Mouse (Mus musculus) MEL (cell line): ENCODE data around the gene Mobp. TPM values are rescaled to one million over a fixed set of nuclear protein-coding genes. Genes with fewer than 3 reads are reported as not detected.
A peak's percentile ranks its signal among the peaks of the same experiment; 100 is the strongest.

ENCODE experiments used
- DNase-seq: peaks from one replicate; pipeline ENCODE4 v3.0.0; 2011; ENCODE audit warnings: low read depth, low spot score
- H3K27ac ChIP-seq: 2 replicates; pipeline ENCODE4 v1.5.1; 2012; ENCODE audit warnings: low read depth, mild to moderate bottlenecking, control low read depth, low read length, moderate library complexity; ENCODE audit not compliant: control insufficient read depth
- H3K27me3 ChIP-seq, 2 experiments: fragments of 150-350 bp in 1 of 2; sonication (generic) in 1 of 2; 2 replicates each; pipeline ENCODE4 v1.6.1; 2012; ENCODE audit warnings: low read length in 2 of 2, mild to moderate bottlenecking in 2 of 2, improper control_type of control experiment in 1 of 2, moderate library complexity in 1 of 2; ENCODE audit not compliant: insufficient read depth in 2 of 2, control insufficient read depth in 1 of 2
- H3K36me3 ChIP-seq, 2 experiments: 2 replicates each; pipeline ENCODE4 v1.6.1; 2012 to 2014; ENCODE audit warnings: low read length in 2 of 2, improper control_type of control experiment in 1 of 2, inconsistent platforms in 1 of 2, mild to moderate bottlenecking in 1 of 2; ENCODE audit not compliant: insufficient read depth in 2 of 2, control insufficient read depth in 1 of 2
- H3K4me1 ChIP-seq, 2 experiments: fragments of 150-350 bp in 1 of 2; sonication (generic) in 1 of 2; 2 replicates each; pipeline ENCODE4 v1.6.1; 2012; ENCODE audit warnings: low read length in 2 of 2, improper control_type of control experiment in 1 of 2, mild to moderate bottlenecking in 1 of 2; ENCODE audit not compliant: insufficient read depth in 2 of 2, control insufficient read depth in 1 of 2
- H3K4me3 ChIP-seq, 2 experiments: fragments of 150-350 bp in 1 of 2; sonication (generic) in 1 of 2; 2 replicates each; pipeline ENCODE4 v1.5.1; 2012; ENCODE audit warnings: low read depth in 2 of 2, low read length in 2 of 2, mild to moderate bottlenecking in 2 of 2, moderate library complexity in 2 of 2, control low read depth in 1 of 2, improper control_type of control experiment in 1 of 2; ENCODE audit not compliant: control insufficient read depth in 1 of 2, insufficient read depth in 1 of 2
- H3K79me2 ChIP-seq: 2 replicates; pipeline ENCODE4 v1.6.1; 2012; ENCODE audit warnings: mild to moderate bottlenecking, low read length, moderate library complexity; ENCODE audit not compliant: control insufficient read depth, poor library complexity, insufficient read depth
- H3K9ac ChIP-seq: 2 replicates; pipeline ENCODE4 v1.6.1; 2012; ENCODE audit warnings: low read depth, mild to moderate bottlenecking, control low read depth, low read length, moderate library complexity; ENCODE audit not compliant: control insufficient read depth, poor library complexity, severe bottlenecking
- H3K9me3 ChIP-seq: fragments of 150-350 bp; sonication (generic); replicated peaks from 2 replicates; pipeline ENCODE4 v1.6.1; 2012; ENCODE audit warnings: mild to moderate bottlenecking, low read length, improper control_type of control experiment, moderate library complexity; ENCODE audit not compliant: insufficient read depth
- CHD1 ChIP-seq: IDR thresholded peaks from 2 replicates; pipeline ENCODE4 v1.6.1; 2012; ENCODE audit warnings: low read depth, mild to moderate bottlenecking, inconsistent platforms, low read length, improper control_type of control experiment
- CHD2 ChIP-seq: IDR thresholded peaks from 2 replicates; pipeline ENCODE4 v1.6.1; 2011; ENCODE audit warnings: low read length, improper control_type of control experiment
- CTCF ChIP-seq, 3 experiments: IDR thresholded peaks in 2 of 3; conservative IDR thresholded peaks in 1 of 3; 2 replicates each; pipeline ENCODE4 v1.5.1; 2011 to 2012; ENCODE audit warnings: low read length in 3 of 3, low read depth in 2 of 3, mild to moderate bottlenecking in 2 of 3, improper control_type of control experiment in 1 of 3, inconsistent platforms in 1 of 3, mixed read lengths in 1 of 3, moderate library complexity in 1 of 3; ENCODE audit not compliant: control insufficient read depth in 1 of 3, insufficient read depth in 1 of 3, poor library complexity in 1 of 3, severe bottlenecking in 1 of 3
- E2F4 ChIP-seq: IDR thresholded peaks from 2 replicates; pipeline ENCODE4 v1.6.1; 2011; ENCODE audit warnings: low read depth, low read length, improper control_type of control experiment, borderline replicate concordance
- ELF1 ChIP-seq: IDR thresholded peaks from 2 replicates; pipeline ENCODE4 v1.6.1; 2014; ENCODE audit warnings: low read depth, mild to moderate bottlenecking, inconsistent platforms, low read length, improper control_type of control experiment, moderate library complexity
- EP300 ChIP-seq, 2 experiments: IDR thresholded peaks; 2 replicates each; pipeline ENCODE4 v1.6.1; 2011; ENCODE audit warnings: improper control_type of control experiment in 2 of 2, low read length in 2 of 2, low read depth in 1 of 2, mild to moderate bottlenecking in 1 of 2
- ETS1 ChIP-seq: IDR thresholded peaks from 2 replicates; pipeline ENCODE4 v1.6.1; 2012; ENCODE audit warnings: low read depth, mild to moderate bottlenecking, inconsistent platforms, low read length, improper control_type of control experiment, moderate library complexity
- GATA1 ChIP-seq: IDR thresholded peaks from 2 replicates; pipeline ENCODE4 v1.6.1; 2011; ENCODE audit warnings: low read depth, low read length, improper control_type of control experiment
- JUND ChIP-seq: IDR thresholded peaks from 2 replicates; pipeline ENCODE4 v1.6.1; 2011; ENCODE audit warnings: low read depth, mild to moderate bottlenecking, improper control_type of control experiment, low read length
- KAT2A ChIP-seq: conservative IDR thresholded peaks from 2 replicates; pipeline ENCODE4 v1.6.1; 2012; ENCODE audit warnings: low read depth, low read length, improper control_type of control experiment, inconsistent platforms
- MAFK ChIP-seq: IDR thresholded peaks from 2 replicates; pipeline ENCODE4 v1.6.1; 2011; ENCODE audit warnings: low read depth, mild to moderate bottlenecking, low read length, improper control_type of control experiment, borderline replicate concordance
- MAX ChIP-seq: IDR thresholded peaks from 2 replicates; pipeline ENCODE4 v1.6.1; 2011; ENCODE audit warnings: low read length, improper control_type of control experiment
- MAZ ChIP-seq: IDR thresholded peaks from 2 replicates; pipeline ENCODE4 v1.6.1; 2012; ENCODE audit warnings: low read depth, mild to moderate bottlenecking, inconsistent platforms, low read length, improper control_type of control experiment
- MEF2A ChIP-seq: IDR thresholded peaks from 2 replicates; pipeline ENCODE4 v1.6.1; 2014; ENCODE audit warnings: low read depth, mild to moderate bottlenecking, inconsistent platforms, low read length, improper control_type of control experiment; ENCODE audit not compliant: poor library complexity, insufficient replicate concordance, severe bottlenecking; ENCODE audit errors: extremely low read depth
- MXI1 ChIP-seq: IDR thresholded peaks from 2 replicates; pipeline ENCODE4 v1.6.1; 2011; ENCODE audit warnings: mild to moderate bottlenecking, low read depth, low read length, improper control_type of control experiment
- MYC ChIP-seq: IDR thresholded peaks from 2 replicates; pipeline ENCODE4 v1.6.1; 2011; ENCODE audit warnings: low read depth, mild to moderate bottlenecking, low read length, improper control_type of control experiment, moderate library complexity
- NELFE ChIP-seq: IDR thresholded peaks from 2 replicates; pipeline ENCODE4 v1.6.1; 2011; ENCODE audit warnings: low read depth, low read length, improper control_type of control experiment
- POLR2A ChIP-seq, 2 experiments: IDR thresholded peaks; 2 replicates each; pipeline ENCODE4 v1.6.1; 2011 to 2012; ENCODE audit warnings: low read length in 2 of 2, mild to moderate bottlenecking in 2 of 2, control low read depth in 1 of 2, improper control_type of control experiment in 1 of 2, low read depth in 1 of 2, moderate library complexity in 1 of 2; ENCODE audit not compliant: control insufficient read depth in 1 of 2, insufficient read depth in 1 of 2, poor library complexity in 1 of 2
- POLR2AphosphoS2 ChIP-seq: IDR thresholded peaks from 2 replicates; pipeline ENCODE4 v1.6.1; 2011; ENCODE audit warnings: low read length, improper control_type of control experiment
- POLR2AphosphoS5 ChIP-seq: IDR thresholded peaks from 2 replicates; pipeline ENCODE4 v1.6.1; 2012; ENCODE audit warnings: low read depth, borderline replicate concordance, mild to moderate bottlenecking, inconsistent platforms, low read length, moderate library complexity, mixed read lengths
- RAD21 ChIP-seq: IDR thresholded peaks from 2 replicates; pipeline ENCODE4 v1.6.1; 2011; ENCODE audit warnings: mild to moderate bottlenecking, low read depth, low read length, improper control_type of control experiment
- SMC3 ChIP-seq: IDR thresholded peaks from 2 replicates; pipeline ENCODE4 v1.6.1; 2011; ENCODE audit warnings: low read depth, low read length, improper control_type of control experiment
- TAL1 ChIP-seq: IDR thresholded peaks from 2 replicates; pipeline ENCODE4 v1.6.1; 2012; ENCODE audit warnings: mild to moderate bottlenecking, inconsistent platforms, low read length, moderate library complexity, mixed read lengths
- TBP ChIP-seq: IDR thresholded peaks from 2 replicates; pipeline ENCODE4 v1.8.0; 2011; ENCODE audit warnings: low read depth, low read length, improper control_type of control experiment
- UBTF ChIP-seq: IDR thresholded peaks from 2 replicates; pipeline ENCODE4 v1.6.1; 2012; ENCODE audit warnings: low read depth, mild to moderate bottlenecking, inconsistent platforms, low read length, improper control_type of control experiment, moderate library complexity, borderline replicate concordance; ENCODE audit not compliant: insufficient read depth
- USF1 ChIP-seq: IDR thresholded peaks from 2 replicates; pipeline ENCODE4 v1.6.1; 2014; ENCODE audit warnings: low read depth, mild to moderate bottlenecking, inconsistent platforms, low read length, improper control_type of control experiment, moderate library complexity
- USF2 ChIP-seq, 2 experiments: IDR thresholded peaks; 2 replicates each; pipeline ENCODE4 v1.6.1; 2011 to 2012; ENCODE audit warnings: improper control_type of control experiment in 2 of 2, low read length in 2 of 2, borderline replicate concordance in 1 of 2, inconsistent platforms in 1 of 2, low read depth in 1 of 2, mild to moderate bottlenecking in 1 of 2; ENCODE audit not compliant: insufficient read depth in 1 of 2
- ZC3H11A ChIP-seq: IDR thresholded peaks from 2 replicates; pipeline ENCODE4 v1.6.1; 2012; ENCODE audit warnings: low read depth, mild to moderate bottlenecking, inconsistent platforms, low read length, improper control_type of control experiment
- ZKSCAN1 ChIP-seq: IDR thresholded peaks from 2 replicates; pipeline ENCODE4 v1.6.1; 2012; ENCODE audit warnings: low read depth, mild to moderate bottlenecking, inconsistent platforms, low read length, improper control_type of control experiment, moderate library complexity
- ZMIZ1 ChIP-seq: IDR thresholded peaks from 2 replicates; pipeline ENCODE4 v1.6.1; 2012; ENCODE audit warnings: low read depth, mild to moderate bottlenecking, inconsistent platforms, low read length, improper control_type of control experiment, moderate library complexity
- ZNF384 ChIP-seq: IDR thresholded peaks from 2 replicates; pipeline ENCODE4 v1.6.1; 2012; ENCODE audit warnings: low read depth, mild to moderate bottlenecking, inconsistent platforms, low read length, improper control_type of control experiment
- polyA plus RNA-seq, 2 experiments: library from polyadenylated mRNA; stranded (reverse) in 1 of 2; unstranded in 1 of 2; fragments of >175 nt in 1 of 2; fragments of >200 nt in 1 of 2; gene quantifications; 2 replicates each; pipeline versions ENCODE4 v1.2.1 to v1.2.4; 2012; ENCODE audit warnings: low replicate concordance in 2 of 2, low read depth in 1 of 2; ENCODE audit not compliant: insufficient read length in 2 of 2, insufficient read depth in 1 of 2, missing spikeins in 1 of 2
- total RNA-seq: library from RNA; depleted of rRNA; stranded (reverse); fragments of 300-350 nt; gene quantifications from 2 replicates; pipeline ENCODE4 v1.2.3, GENCODE M21; 2012

The Mobp gene
- total and polyA plus RNA-seq, 3 experiments: not detected

- peaks cover 0 to 2% of the 10 kb centered on the region in 2 experiments; a peak in 2 of 4 replicates for H3K27me3 ChIP-seq
- no peaks in the 10 kb centered on the region for H3K36me3 ChIP-seq
- TF ChIP-seq UBTF (no peak), POLR2AphosphoS5 (no peak), RAD21 (peak; percentile 56), MAZ (no peak), MXI1 (no peak), ETS1 (no peak), MEF2A (no peak), ZKSCAN1 (no peak), E2F4 (no peak), JUND (no peak), ZNF384 (no peak), KAT2A (no peak), POLR2AphosphoS2 (no peak), USF1 (no peak), CHD1 (no peak), TAL1 (no peak), SMC3 (peak; percentile 61), MYC (no peak), CHD2 (no peak), CTCF (IDR thresholded peaks at IDR 0.05 in 2 of 3, conservative IDR thresholded peaks at IDR 0.05 in 1 of 3; ENCODE audit: control insufficient read depth in 1 of 3, insufficient read depth in 1 of 3, low read depth in 2 of 3, low read length in 3 of 3, poor library complexity in 1 of 3, severe bottlenecking in 1 of 3) (peak; percentile 65 to 91 (median 80)), GATA1 (no peak), ELF1 (no peak), POLR2A (IDR thresholded peaks at IDR 0.05; ENCODE audit: control insufficient read depth in 1 of 2, insufficient read depth in 1 of 2, low read depth in 1 of 2, low read length in 2 of 2, poor library complexity in 1 of 2) (no peak), MAFK (no peak), ZMIZ1 (no peak), TBP (no peak), MAX (no peak), USF2 (IDR thresholded peaks at IDR 0.05; ENCODE audit: borderline replicate concordance in 1 of 2, insufficient read depth in 1 of 2, low read depth in 1 of 2, low read length in 2 of 2) (no peak), ZC3H11A (0 out of 2 replicates have a peak, but pooled peaks have one; percentile 12), EP300 (IDR thresholded peaks at IDR 0.05; ENCODE audit: low read depth in 1 of 2, low read length in 2 of 2) (no peak), NELFE (no peak)
- peak; percentile 62 for DNase-seq
- H3K27ac ChIP-seq: no peak overlapping the region
- H3K9ac ChIP-seq: no peak overlapping the region
- no peaks in the 10 kb centered on the region for H3K4me1 ChIP-seq
- no peaks in the 10 kb centered on the region for H3K79me2 ChIP-seq
- H3K9me3 ChIP-seq: no peaks in the 10 kb centered on the region
- H3K4me3 ChIP-seq: no peak overlapping the region
These were observed 42.0 kb downstream of the Mobp start for GRCm38 (mm10) chr9:120191362-120192098.
